Mouse (Mus musculus): Measurements from ENCODE around the gene Kat2b.

- TF ChIP-seq CTCF (IDR thresholded peaks at IDR 0.05; ENCODE audit: borderline replicate concordance, extremely low read depth, insufficient read depth, insufficient read length) (no peak), POLR2A (IDR thresholded peaks at IDR 0.05; ENCODE audit: borderline replicate concordance, extremely low read depth, insufficient read depth, insufficient read length, poor library complexity, severe bottlenecking) (no peak)
These were observed 2.2 kb downstream of the Kat2b start for GRCm38 (mm10) chr17:53568734-53569386.
